10 mouse cellular contexts compared by ENCODE assay signal in genomic region chr6:3389995-3390394, GRCm38 (mm10).
"Had no signal": no experiment of that assay in that cellular context is flagged by ENCODE, and none has a peak within 500 bp of the region (broad histone marks: within the 10 kb centered on the region; RNA-seq: fewer than 3 reads in every experiment).

No protein-coding gene starts in this region.

- H3K4me1 ChIP-seq: hindbrain, embryonic 15.5 days; limb, embryonic 10.5 days; liver, embryonic 15.5 days; midbrain, embryonic 13.5 days had no signal

- H3K27me3 ChIP-seq: hindbrain, embryonic 15.5 days; liver, embryonic 15.5 days; midbrain, embryonic 13.5 days had no signal

- H3K9me3 ChIP-seq: hindbrain, embryonic 15.5 days; limb, embryonic 10.5 days; liver, embryonic 15.5 days; midbrain, embryonic 13.5 days had no signal

- DNase-seq: lung, adult 2 months; lung, postnatal 36 days; right cerebral cortex, postnatal 25 days; thymus, postnatal 4 days had no signal

- H3K4me3 ChIP-seq: hindbrain, embryonic 15.5 days; limb, embryonic 10.5 days; liver, embryonic 15.5 days; midbrain, embryonic 13.5 days had no signal

- ATAC-seq: lung, postnatal 0 days; midbrain, embryonic 13.5 days had no signal

- H3K4me2 ChIP-seq: hindbrain, embryonic 15.5 days; liver, embryonic 11.5 days; liver, embryonic 15.5 days; midbrain, embryonic 13.5 days had no signal

- H3K9ac ChIP-seq: hindbrain, embryonic 15.5 days; liver, embryonic 15.5 days; midbrain, embryonic 13.5 days had no signal

- H3K36me3 ChIP-seq: hindbrain, embryonic 15.5 days; limb, embryonic 10.5 days; liver, embryonic 15.5 days; midbrain, embryonic 13.5 days had no signal

- H3K27ac ChIP-seq: hindbrain, embryonic 15.5 days; limb, embryonic 10.5 days; liver, embryonic 15.5 days; midbrain, embryonic 13.5 days had no signal
